Mouse (Mus musculus) stomach, embryonic 16.5 days (tissue): Measurements from ENCODE around the gene Axin2. TPM values are rescaled to one million over a fixed set of nuclear protein-coding genes. Genes with fewer than 3 reads are reported as not detected.

ENCODE experiments used
- polyA plus RNA-seq: library from polyadenylated mRNA; unstranded; fragments of >200 nt; fragmentation: Nextera tagmentation; extraction: Ambion mirVana; gene quantifications from 2 replicates; pipeline ENCODE4 v1.2.1, GENCODE M21; 2015

The Axin2 gene
- polyA plus RNA-seq, 1 experiment from 2014 or later = 2.8 TPM

Other genes starting within 250 kb of the Axin2 start
- not detected in 2 replicates for gene E030025P04Rik, start 224.0 kb downstream of the Axin2 start, polyA plus RNA-seq